Mouse (Mus musculus) cortical plate, adult 2 months (tissue): ENCODE data around the gene Tmem50a.

Experiments used
- CTCF ChIP-seq: fragments of 200-500 bp; IDR thresholded peaks from 2 replicates; pipeline ENCODE4 v1.5.1; 2011; ENCODE audit warnings: mild to moderate bottlenecking, control low read depth, low read length; ENCODE audit not compliant: insufficient read depth; ENCODE audit errors: extremely low read depth
- POLR2A ChIP-seq: fragments of 200-500 bp; IDR thresholded peaks from 2 replicates; pipeline ENCODE4 v1.6.1; 2011; ENCODE audit warnings: mild to moderate bottlenecking, low read length, control low read depth; ENCODE audit not compliant: insufficient read depth; ENCODE audit errors: extremely low read depth

- TF ChIP-seq CTCF (no peak), POLR2A (peak; percentile 73)
These were observed 61.0 kb downstream of the Tmem50a start for GRCm38 (mm10) chr4:134853637-134854485.
